Mouse (Mus musculus): ENCODE measurements around the gene Naa25.

Naa25 gene

DNA sequence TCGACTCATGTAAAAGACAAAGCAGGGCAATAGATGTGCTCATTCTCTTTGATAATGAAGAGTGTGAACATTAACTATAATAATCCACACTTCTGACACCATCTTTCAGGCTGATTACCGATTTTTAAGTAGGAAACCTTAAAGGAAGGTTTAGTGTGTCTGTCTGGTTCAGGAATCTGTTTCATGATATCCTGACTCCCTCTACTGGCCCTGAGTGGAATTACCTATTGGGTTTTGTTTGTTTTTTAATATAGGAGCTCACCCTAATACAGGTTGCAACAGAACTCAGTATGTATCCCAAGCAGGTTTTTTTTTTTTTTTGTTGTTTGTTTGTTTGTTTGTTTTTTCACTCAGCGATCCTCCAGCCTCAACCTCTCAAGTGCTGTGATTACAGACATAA lies 79.9 kb downstream of the Naa25 start:
- in situ Hi-C loops (cut with MboI; ENCODE audit: low pct_unique_long_range_greater_than_20kb in 1 of 2, low sequenced_read_pairs in 2 of 2, unreplicated experiment in 1 of 2): no loop called here

DNA sequence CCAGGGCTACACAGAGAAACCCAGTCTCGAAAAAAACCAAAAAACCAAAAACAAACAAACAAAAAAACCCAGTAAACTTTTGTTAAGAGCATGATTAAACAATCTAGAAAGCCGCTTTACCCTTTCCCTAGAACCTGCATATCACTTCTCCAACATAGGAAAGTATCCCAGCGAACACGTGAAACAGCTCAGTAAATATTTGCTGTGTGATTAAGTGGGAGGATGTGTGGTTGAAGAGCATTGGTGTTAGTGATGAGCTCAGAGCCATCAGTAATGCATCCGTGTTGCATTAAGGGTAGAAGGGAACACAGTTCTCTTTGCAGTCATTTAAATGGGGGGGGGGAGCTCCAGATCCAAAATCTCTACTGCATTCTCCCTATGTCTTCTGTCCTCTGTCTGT lies 87.1 kb downstream of the Naa25 start:
- in situ Hi-C loops (cut with MboI; ENCODE audit: low pct_unique_long_range_greater_than_20kb in 1 of 2, low sequenced_read_pairs in 2 of 2, unreplicated experiment in 1 of 2): no loop called here

DNA sequence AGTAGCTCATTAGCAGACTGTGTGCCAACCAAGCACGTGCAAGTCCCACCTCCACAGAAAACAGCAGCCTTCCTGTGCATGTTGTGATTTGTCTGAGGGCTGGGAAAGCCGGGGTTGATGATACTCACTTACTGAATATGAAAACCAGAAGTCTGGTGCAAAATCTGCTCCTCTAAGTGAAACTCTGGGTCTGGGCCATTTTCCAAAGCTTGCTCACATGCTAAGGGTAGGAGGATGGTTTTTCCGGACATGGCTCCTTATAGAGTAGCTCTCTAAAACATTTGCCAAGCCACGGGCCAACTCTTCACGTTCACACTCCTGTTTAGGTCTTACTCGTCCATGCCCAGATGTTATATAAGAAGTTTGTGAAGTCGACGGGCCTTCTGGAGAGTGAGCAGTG lies 95.6 kb downstream of the Naa25 start:
- in situ Hi-C loops (cut with MboI; ENCODE audit: low pct_unique_long_range_greater_than_20kb in 1 of 2, low sequenced_read_pairs in 2 of 2, unreplicated experiment in 1 of 2): no loop called here

Measured in mouse embryonic stem cell (cell line).